Mouse (Mus musculus) erythroblast, embryonic 14.5 days (primary cell): ENCODE results near the gene Slc29a3. TPM values are rescaled to one million over a fixed set of nuclear protein-coding genes. Genes with fewer than 3 reads are reported as not detected.

Experiments
- H3K27me3 ChIP-seq: 2 replicates; pipeline ENCODE4 v1.6.1; 2012; ENCODE audit warnings: inconsistent platforms; ENCODE audit not compliant: control insufficient read depth
- H3K36me3 ChIP-seq: 2 replicates; pipeline ENCODE4 v1.6.1; 2012; ENCODE audit warnings: mild to moderate bottlenecking, inconsistent platforms; ENCODE audit not compliant: control insufficient read depth
- H3K4me1 ChIP-seq: 2 replicates; pipeline ENCODE4 v1.6.1; 2012; ENCODE audit warnings: inconsistent platforms; ENCODE audit not compliant: control insufficient read depth
- H3K4me3 ChIP-seq: replicated peaks from 2 replicates; pipeline ENCODE3; 2012; ENCODE audit warnings: moderate library complexity, mild to moderate bottlenecking, inconsistent platforms
- H3K9me3 ChIP-seq: 2 replicates; pipeline ENCODE4 v1.6.1; 2012; ENCODE audit warnings: low read length, inconsistent platforms, mixed read lengths; ENCODE audit not compliant: control insufficient read depth
- GATA1 ChIP-seq: IDR thresholded peaks from 2 replicates; pipeline ENCODE4 v1.6.1; 2012; ENCODE audit warnings: low read length, inconsistent platforms, mixed read lengths
- TAL1 ChIP-seq: IDR thresholded peaks from 3 replicates; pipeline ENCODE4 v1.6.1; 2012; ENCODE audit warnings: low read length, inconsistent platforms, mixed read lengths
- polyA plus RNA-seq: library from polyadenylated mRNA; stranded (reverse); fragments of >175 nt; gene quantifications from 2 replicates; pipeline ENCODE4 v1.2.3, GENCODE M21; 2012

Gene Slc29a3
- polyA plus RNA-seq, 1 experiment, result 0.01 TPM

GRCm38 (mm10) chr10:60696390-60696789, 56.2 kb downstream of the Slc29a3 start, which contains the start of gene Cdh23:
Gene Cdh23, minus strand, starts transcription at chr10:60696490.
- no peak for TF ChIP-seq GATA1
- TF ChIP-seq TAL1, result no peak
- Histone ChIP-seq H3K4me1 (no peaks in the 10 kb centered on the region), H3K36me3 (no peaks in the 10 kb centered on the region), H3K4me3 (no peak within 1 kb of the TSS), H3K27me3 (no peaks in the 10 kb centered on the region), H3K9me3 (no peaks in the 10 kb centered on the region)

GRCm38 (mm10) chr10:60691671-60692390, 60.8 kb downstream of the Slc29a3 start:
- TF ChIP-seq GATA1 (no peak), TAL1 (no peak)
- no peaks in the 10 kb centered on the region for H3K4me1 ChIP-seq
- peaks cover 26% of the 10 kb centered on the region for H3K27me3 ChIP-seq
- H3K4me3 ChIP-seq, result no peak overlapping the region
- H3K36me3 ChIP-seq, result no peaks in the 10 kb centered on the region
- no peaks in the 10 kb centered on the region for H3K9me3 ChIP-seq

GRCm38 (mm10) chr10:60690960-60691359, 61.6 kb downstream of the Slc29a3 start:
- no peaks in the 10 kb centered on the region for H3K9me3 ChIP-seq

GRCm38 (mm10) chr10:60689396-60689795, 63.2 kb downstream of the Slc29a3 start:
- H3K36me3 ChIP-seq, result no peaks in the 10 kb centered on the region
- H3K27me3 ChIP-seq, result peaks cover 50% of the 10 kb centered on the region
- TF ChIP-seq GATA1 (no peak), TAL1 (no peak)
- no peaks in the 10 kb centered on the region for H3K9me3 ChIP-seq
- no peaks in the 10 kb centered on the region for H3K4me1 ChIP-seq
- no peak overlapping the region for H3K4me3 ChIP-seq

More at GRCm38 (mm10) chr10:60690960-60691359, 61.6 kb downstream of the Slc29a3 start:
- Histone ChIP-seq H3K4me3 (no peak overlapping the region), H3K27me3 (peaks cover 35% of the 10 kb centered on the region), H3K4me1 (no peaks in the 10 kb centered on the region), H3K36me3 (no peaks in the 10 kb centered on the region)
- TF ChIP-seq GATA1 (no peak), TAL1 (no peak)

- TF ChIP-seq TAL1 (no peak), GATA1 (no peak)
- Histone ChIP-seq H3K36me3 (no peaks in the 10 kb centered on the region), H3K27me3 (peaks cover 53% of the 10 kb centered on the region), H3K4me3 (no peak overlapping the region), H3K4me1 (no peaks in the 10 kb centered on the region), H3K9me3 (no peaks in the 10 kb centered on the region)
Observed at GRCm38 (mm10) chr10:60687011-60687776, 65.4 kb downstream of the Slc29a3 start.

- Histone ChIP-seq H3K27me3 (peaks cover 53% of the 10 kb centered on the region), H3K4me3 (no peak overlapping the region), H3K9me3 (no peaks in the 10 kb centered on the region), H3K36me3 (no peaks in the 10 kb centered on the region), H3K4me1 (no peaks in the 10 kb centered on the region)
- TF ChIP-seq TAL1 (no peak), GATA1 (no peak)
Observed at GRCm38 (mm10) chr10:60686641-60686975, 66.0 kb downstream of the Slc29a3 start.

GRCm38 (mm10) chr10:60685764-60686640, 66.6 kb downstream of the Slc29a3 start:
- no peak for TF ChIP-seq TAL1
- no peak for TF ChIP-seq GATA1
- Histone ChIP-seq H3K27me3 (peaks cover 53% of the 10 kb centered on the region), H3K4me3 (no peak overlapping the region)

GRCm38 (mm10) chr10:60678926-60679325, 73.7 kb downstream of the Slc29a3 start:
- TF ChIP-seq TAL1, result no peak
- TF ChIP-seq GATA1, result no peak
- Histone ChIP-seq H3K36me3 (no peaks in the 10 kb centered on the region), H3K9me3 (no peaks in the 10 kb centered on the region), H3K4me3 (no peak overlapping the region), H3K4me1 (no peaks in the 10 kb centered on the region), H3K27me3 (no peaks in the 10 kb centered on the region; the same call in 1 of the 2 replicates)

More at GRCm38 (mm10) chr10:60685764-60686640, 66.6 kb downstream of the Slc29a3 start:
- no peaks in the 10 kb centered on the region for H3K36me3 ChIP-seq
- H3K9me3 ChIP-seq, result no peaks in the 10 kb centered on the region
- no peaks in the 10 kb centered on the region for H3K4me1 ChIP-seq
